Mouse (Mus musculus) forebrain, postnatal 0 days (tissue): ENCODE measurements at regions not wholly inside any gene's neighbourhood (a gene's known extent, or its start where the extent isn't known, plus 50 kb on each side); places are given as distances from the start of the nearest gene placed in this dataset.
"Not testable (repeated sequence)": the region's sequence is repeated elsewhere in the genome, so short reads cannot be mapped to it uniquely, and the experiment has no call there.

Experiments
- ATAC-seq: fragments of 200-750 bp; cut with Nextera tagmentation; 2 replicates; pipeline ENCODE4 v1.8.0; 2017; ENCODE audit warnings: mild to moderate bottlenecking, moderate library complexity
- DNase-seq: peaks from one replicate; pipeline ENCODE4 v3.0.0-alpha.2; 2015
- H3K27ac ChIP-seq: fragments of 300-500 bp; sonication (generic); 2 replicates; pipeline ENCODE4 v1.5.1; 2014; ENCODE audit warnings: low read depth, mild to moderate bottlenecking, antibody characterized with exemption, low read length, moderate library complexity, mixed read lengths
- H3K27me3 ChIP-seq: fragments of 300-500 bp; sonication (generic); 2 replicates; pipeline ENCODE4 v1.6.1; 2014; ENCODE audit warnings: mild to moderate bottlenecking, low read length, mixed read lengths; ENCODE audit not compliant: insufficient read depth
- H3K36me3 ChIP-seq: fragments of 300-500 bp; sonication (generic); 2 replicates; pipeline ENCODE4 v1.6.1; 2014; ENCODE audit warnings: mild to moderate bottlenecking, moderate library complexity; ENCODE audit not compliant: insufficient read depth
- H3K4me1 ChIP-seq: fragments of 300-500 bp; sonication (generic); 2 replicates; pipeline ENCODE4 v1.6.1; 2014; ENCODE audit warnings: antibody characterized with exemption; ENCODE audit not compliant: insufficient read depth
- H3K4me2 ChIP-seq: fragments of 300-500 bp; sonication (generic); 2 replicates; pipeline ENCODE4 v1.6.1; 2014; ENCODE audit warnings: low read depth, mild to moderate bottlenecking, moderate library complexity
- H3K4me3 ChIP-seq: fragments of 300-500 bp; sonication (generic); 2 replicates; pipeline ENCODE4 v1.5.1; 2014; ENCODE audit warnings: low read depth, low read length, mixed read lengths
- H3K9ac ChIP-seq: fragments of 300-500 bp; sonication (generic); 2 replicates; pipeline ENCODE4 v1.6.1; 2014; ENCODE audit warnings: mild to moderate bottlenecking
- H3K9me3 ChIP-seq: fragments of 300-500 bp; sonication (generic); 2 replicates; pipeline ENCODE4 v1.6.1; 2016; ENCODE audit warnings: low read length
- CTCF ChIP-seq: sonication (generic); IDR thresholded peaks from 2 replicates; pipeline ENCODE4 v1.5.1; 2016; ENCODE audit warnings: antibody characterized with exemption, control low read depth, low read depth
- WGBS: fragments of 180-500 bp; shearing (Covaris S2); extraction: QIAGEN DNeasy Blood & Tissue Kit; methylation state at CpG from one replicate; pipeline ENCODE4 v1.1.7; 2014; 5-methylcytosine and 5-hydroxymethylcytosine counted together

- 84% methylated on average over 6 of the region's 6 CpGs for WGBS
- H3K9me3 ChIP-seq, H3K27me3 ChIP-seq, ATAC-seq, H3K9ac ChIP-seq, H3K4me3 ChIP-seq, H3K27ac ChIP-seq, DNase-seq, H3K4me2 ChIP-seq, H3K36me3 ChIP-seq, H3K4me1 ChIP-seq: not testable (repeated sequence)
Measured at GRCm38 (mm10) chr14:53073126-53073525, 577.6 kb upstream of the Olfr1507 start.

DNA sequence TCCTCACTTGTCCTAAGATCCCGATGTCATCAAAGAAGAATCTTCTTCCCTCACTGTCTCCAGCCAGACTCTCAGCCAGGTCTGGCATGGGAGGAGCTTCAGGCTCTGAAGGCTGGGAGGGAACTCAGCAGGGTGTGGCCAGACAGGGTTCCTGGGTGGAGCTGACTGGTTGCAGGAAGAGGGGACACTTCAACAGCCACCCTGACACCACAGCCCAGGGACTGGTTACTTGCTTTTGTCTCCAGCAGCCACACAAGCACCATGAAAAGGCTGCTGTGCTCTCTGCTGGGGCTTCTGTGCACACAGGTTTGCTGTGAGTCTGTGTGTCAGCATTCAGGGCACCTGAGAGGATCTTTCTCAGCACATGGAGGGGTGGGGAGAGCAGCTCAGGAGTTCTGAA is 577.0 kb upstream of the Olfr1507 start:
- not testable (repeated sequence) for H3K9me3 ChIP-seq, H3K9ac ChIP-seq, H3K27ac ChIP-seq, H3K4me2 ChIP-seq, H3K4me3 ChIP-seq, H3K36me3 ChIP-seq, H3K4me1 ChIP-seq, ATAC-seq, H3K27me3 ChIP-seq, DNase-seq
- WGBS = no CpG with 5 or more reads among the region's 1 CpGs

- ATAC-seq = not testable (repeated sequence)
Measured at GRCm38 (mm10) chr14:53054439-53054838, 558.9 kb upstream of the Olfr1507 start.

GRCm38 (mm10) chr14:53053465-53054123 is 558.0 kb upstream of the Olfr1507 start:
- not testable (repeated sequence) for H3K27ac ChIP-seq, H3K9me3 ChIP-seq, H3K4me1 ChIP-seq, H3K27me3 ChIP-seq, H3K4me2 ChIP-seq, H3K36me3 ChIP-seq, H3K9ac ChIP-seq, ATAC-seq, H3K4me3 ChIP-seq, DNase-seq
- WGBS = 40% methylated on average over 2 of the region's 3 CpGs

More at GRCm38 (mm10) chr14:53054439-53054838, 558.9 kb upstream of the Olfr1507 start:
- DNase-seq, H3K27me3 ChIP-seq, H3K4me1 ChIP-seq, H3K4me2 ChIP-seq, H3K9ac ChIP-seq, H3K27ac ChIP-seq, H3K9me3 ChIP-seq, H3K4me3 ChIP-seq, H3K36me3 ChIP-seq: not testable (repeated sequence)
- WGBS = 78% methylated on average over 2 of the region's 3 CpGs

GRCm38 (mm10) chr14:53047683-53048082 is 552.1 kb upstream of the Olfr1507 start:
- H3K4me1 ChIP-seq, H3K4me2 ChIP-seq, H3K9ac ChIP-seq, H3K9me3 ChIP-seq, DNase-seq, H3K27ac ChIP-seq, H3K4me3 ChIP-seq, H3K27me3 ChIP-seq, ATAC-seq, H3K36me3 ChIP-seq: not testable (repeated sequence)
- WGBS = 90% methylated on average over 3 of the region's 3 CpGs

DNA sequence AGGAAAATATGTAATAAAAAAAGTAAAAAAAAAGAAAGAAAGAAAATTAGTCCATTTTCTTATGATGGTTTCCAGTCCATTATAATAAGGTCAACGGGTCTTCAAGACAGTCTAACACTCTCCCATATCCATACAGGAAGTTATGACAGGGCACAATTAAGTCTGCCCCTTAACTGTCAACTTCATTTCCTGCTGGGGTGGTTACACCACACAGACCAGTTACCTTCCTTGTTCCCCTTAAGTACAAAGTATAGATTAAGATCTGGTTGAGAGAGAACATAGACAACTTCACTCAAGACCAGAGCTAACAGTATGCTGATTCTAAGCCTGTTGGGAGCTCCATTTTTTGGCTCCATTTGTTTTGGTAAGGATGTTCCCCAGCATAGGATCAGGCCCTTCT is 551.4 kb upstream of the Olfr1507 start:
- H3K9me3 ChIP-seq, DNase-seq, H3K27me3 ChIP-seq, H3K4me2 ChIP-seq, ATAC-seq, H3K27ac ChIP-seq, H3K9ac ChIP-seq, H3K4me3 ChIP-seq, H3K36me3 ChIP-seq, H3K4me1 ChIP-seq: not testable (repeated sequence)
- 100% methylated on average over 1 of the region's 1 CpGs for WGBS

DNA sequence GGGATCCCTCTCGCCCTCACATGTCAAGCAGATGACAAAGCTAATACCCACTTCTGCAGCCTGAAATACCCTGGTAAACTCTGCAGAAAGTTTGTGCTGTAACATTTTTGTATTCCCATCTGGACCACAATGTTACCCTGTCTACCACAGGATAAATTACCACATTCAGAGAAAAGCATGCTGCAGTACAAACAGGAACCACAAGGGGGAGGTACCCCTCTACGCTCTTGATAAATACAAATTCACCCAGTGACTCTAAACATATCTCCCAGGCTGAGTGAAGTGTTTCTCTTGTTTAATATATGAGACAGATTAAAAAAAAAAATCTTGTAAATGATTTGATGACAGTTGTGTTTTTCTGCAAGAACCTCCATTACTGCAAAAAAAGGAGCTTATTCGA is 549.8 kb upstream of the Olfr1507 start:
- not testable (repeated sequence) for ATAC-seq, H3K4me1 ChIP-seq, H3K9me3 ChIP-seq, H3K36me3 ChIP-seq, H3K4me2 ChIP-seq, H3K4me3 ChIP-seq, H3K27ac ChIP-seq, H3K27me3 ChIP-seq, H3K9ac ChIP-seq
- peak; percentile 52 for TF ChIP-seq CTCF
- DNase-seq = peak; percentile 4
- 76% methylated on average over 3 of the region's 3 CpGs for WGBS

- H3K4me1 ChIP-seq, H3K4me2 ChIP-seq, DNase-seq, H3K27me3 ChIP-seq, H3K36me3 ChIP-seq, ATAC-seq, H3K4me3 ChIP-seq, H3K9me3 ChIP-seq, H3K9ac ChIP-seq, H3K27ac ChIP-seq: not testable (repeated sequence)
- 69% methylated on average over 3 of the region's 4 CpGs for WGBS
Measured at GRCm38 (mm10) chr14:53044101-53044500, 548.6 kb upstream of the Olfr1507 start.
